Mouse (Mus musculus) left cerebral cortex, postnatal 36 days (tissue): Measurements from ENCODE around the gene Gm17651. TPM values are rescaled to one million over a fixed set of nuclear protein-coding genes. Genes with fewer than 3 reads are reported as not detected.

Experiments used
- DNase-seq, 2 experiments: peaks; one replicate each; pipeline ENCODE4 v3.0.0; 2021 to 2022; ENCODE audit warnings: low spot score in 2 of 2, mixed read lengths in 1 of 2
- intact Hi-C: fragments of 180-260 bp; cut with DNase I; formaldehyde crosslinking; loops from one replicate; pipeline ENCODE4 v1.15.1; 2025
- total RNA-seq, 2 experiments: library from RNA; stranded (reverse); gene quantifications; 2 replicates each; pipeline ENCODE4 v1.2.3; 2021

Gene Gm17651
- total RNA-seq, 2 experiments from 2014 or later, result not detected

DNA sequence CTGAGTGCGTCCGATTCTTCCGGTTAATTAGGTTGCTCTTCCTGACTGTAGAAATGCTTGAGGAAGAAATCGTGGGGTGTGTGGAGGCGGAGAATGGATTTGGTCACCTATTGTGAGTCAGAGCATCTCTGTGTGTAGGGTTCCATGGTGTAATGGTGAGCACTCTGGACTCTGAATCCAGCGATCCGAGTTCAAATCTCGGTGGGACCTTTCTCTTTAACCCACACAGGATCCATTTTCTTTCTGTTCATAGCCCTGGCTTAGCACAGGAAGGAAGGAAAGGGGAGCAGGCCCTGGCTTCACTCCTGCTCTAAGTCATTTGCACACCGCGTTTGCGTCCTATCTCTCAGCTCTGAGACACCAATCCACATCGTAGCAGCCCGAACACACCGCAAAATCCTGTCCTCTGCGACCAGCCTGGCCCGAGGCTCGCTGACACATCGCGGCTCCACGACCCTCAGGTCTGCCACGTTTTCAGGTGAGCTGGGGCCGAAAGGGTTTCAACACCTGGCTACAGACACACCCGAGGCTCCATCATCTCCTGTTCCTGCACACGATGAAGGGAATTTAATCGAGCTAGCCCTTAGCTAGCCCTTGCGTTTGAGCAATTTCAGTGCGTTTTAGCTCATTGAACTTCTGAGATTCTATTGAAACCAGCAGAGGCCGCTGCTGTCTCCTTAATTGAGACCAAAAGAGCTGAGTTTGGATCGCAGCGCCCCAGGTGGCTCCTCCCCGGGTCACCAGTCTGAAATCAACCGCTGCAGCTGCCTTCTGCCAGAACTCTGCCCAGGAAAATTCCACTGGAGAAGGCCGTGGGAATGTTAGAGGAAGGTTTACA, 7.0 kb upstream of the Gm17651 start:
- intact Hi-C loops, result loop anchor here (5.0 to 10.0 kb wide), 3 partner anchors 86 to 543 kb away; partner anchors contain the start of gene Reg4
- peak; percentile 69 to 70 for DNase-seq

DNA sequence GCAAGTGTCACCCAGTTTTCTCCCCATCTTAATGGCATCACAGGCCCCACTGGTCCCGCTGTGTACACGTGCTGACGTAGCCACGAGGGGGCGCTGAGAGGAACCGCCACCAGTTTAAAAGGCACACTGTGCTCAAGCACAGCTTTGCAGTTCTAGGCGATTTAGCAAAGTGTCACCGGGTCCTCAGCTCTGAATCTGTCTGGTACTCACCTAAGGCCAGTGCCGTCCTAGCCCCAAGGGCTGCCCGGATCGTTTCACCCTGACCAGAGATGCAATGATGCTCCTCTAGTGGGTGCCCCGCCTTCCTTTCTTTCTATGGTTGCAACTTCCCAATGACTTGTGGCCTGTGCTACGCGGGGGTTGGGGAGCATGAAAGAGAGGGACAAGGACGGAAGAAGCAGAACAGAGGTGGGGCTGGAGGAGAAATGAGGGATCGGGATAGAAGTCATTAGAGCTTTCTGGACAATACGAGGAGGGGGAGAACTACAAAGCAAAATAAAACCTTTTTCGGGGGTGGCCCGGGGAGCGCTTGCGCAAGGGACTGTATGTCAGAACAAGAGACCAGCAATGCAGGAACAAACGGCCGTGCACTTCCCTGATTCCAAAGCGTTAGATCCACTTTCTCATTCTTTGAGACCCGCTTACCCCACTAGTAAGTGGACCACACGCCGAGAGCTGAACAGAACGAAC, 6.3 kb upstream of the Gm17651 start:
- peak; percentile 73 to 78 for DNase-seq
- intact Hi-C loops, result loop anchor here (5.0 to 10.0 kb wide), 3 partner anchors 87 to 544 kb away; partner anchors contain the start of gene Reg4

DNA sequence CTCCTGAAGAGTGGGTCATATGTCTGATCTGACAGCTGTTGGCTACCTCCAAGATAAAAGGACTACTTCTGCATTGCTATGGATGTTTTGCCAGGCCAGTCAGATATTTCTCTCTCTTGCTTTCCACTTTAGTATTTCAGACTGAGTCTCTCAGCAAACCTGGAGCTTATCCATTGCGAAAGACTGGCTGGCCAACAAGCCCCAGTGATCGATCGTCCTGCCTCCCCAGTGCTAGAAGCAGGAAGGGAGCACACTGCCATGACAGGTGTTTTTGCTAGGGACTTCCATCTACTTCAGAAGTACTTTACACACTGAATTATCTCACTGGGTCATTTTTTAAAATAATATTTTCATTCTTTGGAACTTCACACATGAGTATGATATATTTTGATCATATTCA, 3.9 kb upstream of the Gm17651 start:
- intact Hi-C loops, result loop anchor here (10.0 kb wide), 1 partner anchor 1154 kb away; the partner anchor contains the start of gene Hfe2

GRCm38 (mm10) chr3:97676126-97676525, 1.6 kb upstream of the Gm17651 start:
- no peak for DNase-seq
- intact Hi-C loops, result loop anchor here (10.0 kb wide), 1 partner anchor 1151 kb away; the partner anchor contains the start of gene Hfe2

More for the DNA sequence above, 3.9 kb upstream of the Gm17651 start:
- no peak for DNase-seq

DNA sequence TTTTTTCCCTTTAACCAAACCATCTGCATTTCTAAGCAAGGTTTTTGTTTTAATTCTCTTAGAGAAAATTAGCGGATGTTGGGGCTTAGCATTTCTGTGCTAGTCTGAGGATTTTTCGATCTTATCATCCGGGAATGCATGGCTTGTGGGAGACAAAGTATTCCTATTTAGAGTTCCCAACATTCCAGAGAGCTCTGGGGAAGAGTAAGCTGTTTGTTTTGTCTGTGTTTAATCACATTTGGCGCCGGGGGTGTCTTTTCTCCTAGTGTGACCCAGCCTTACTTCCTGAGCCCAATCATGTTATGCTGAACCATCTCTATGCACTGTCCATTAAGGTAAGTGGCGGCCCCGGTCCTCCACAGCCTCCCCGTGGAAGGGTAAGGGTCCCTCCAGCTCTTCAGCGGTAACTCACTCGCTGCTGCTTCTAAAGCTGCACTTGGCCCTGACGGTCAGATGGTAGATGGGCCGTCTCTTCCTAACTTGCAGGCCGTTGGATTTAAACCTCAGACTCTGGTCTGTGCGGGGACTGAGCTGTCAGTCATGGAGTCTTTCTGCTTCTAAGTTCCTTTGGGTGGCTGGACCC, 7.3 kb downstream of the Gm17651 start:
- DNase-seq, result no peak
- intact Hi-C loops, result no loop called here

- intact Hi-C loops, result no loop called here
- no peak for DNase-seq
These were observed 8.3 kb downstream of the Gm17651 start for GRCm38 (mm10) chr3:97666154-97666553.

GRCm38 (mm10) chr3:97665525-97665924, 9.0 kb downstream of the Gm17651 start:
- intact Hi-C loops, result no loop called here

GRCm38 (mm10) chr3:97661206-97661605, 13.3 kb downstream of the Gm17651 start:
- no peak for DNase-seq
- intact Hi-C loops, result no loop called here

More at GRCm38 (mm10) chr3:97665525-97665924, 9.0 kb downstream of the Gm17651 start:
- DNase-seq, result no peak

GRCm38 (mm10) chr3:97659746-97660145, 14.7 kb downstream of the Gm17651 start:
- intact Hi-C loops, result loop anchor here (10.0 kb wide), 1 partner anchor 435 kb away; no protein-coding TSS in a partner anchor
- DNase-seq, result no peak

- intact Hi-C loops, result loop anchor here (1.0 to 10.0 kb wide), 2 partner anchors 48 to 434 kb away; partner anchors contain the start of gene Chd1l
- peak in 1 of 2 experiments; percentile 31 for DNase-seq
These were observed 15.9 kb downstream of the Gm17651 start for GRCm38 (mm10) chr3:97658426-97659193.

- intact Hi-C loops, result loop anchor here (1.0 to 10.0 kb wide), 2 partner anchors 48 to 433 kb away; partner anchors contain the start of gene Chd1l
- DNase-seq, result peak; percentile 97 to 98
These were observed 16.7 kb downstream of the Gm17651 start, which contains the start of gene Prkab2 for GRCm38 (mm10) chr3:97657655-97658411. Prkab2 (plus strand) TSS chr3:97658193.

DNA sequence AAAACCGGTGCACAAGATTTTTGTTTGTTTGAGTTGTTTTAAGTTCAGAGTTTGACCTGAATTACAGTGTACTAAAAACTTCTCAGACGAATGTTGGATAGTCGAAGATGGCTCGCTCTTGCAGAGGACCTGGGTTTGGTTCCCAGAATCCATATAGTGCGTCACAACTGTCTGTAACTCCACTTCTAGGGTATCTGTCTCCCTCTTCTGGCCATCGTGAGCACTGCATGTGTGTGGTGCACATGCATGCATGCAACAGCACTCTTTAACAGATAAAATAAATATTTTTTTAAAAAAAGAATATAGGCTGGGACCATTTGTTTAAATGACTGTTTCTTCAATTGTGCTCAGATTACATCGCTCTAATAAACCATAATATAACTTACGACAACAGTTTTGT, 19.6 kb downstream of the Gm17651 start:
- no peak for DNase-seq

DNA sequence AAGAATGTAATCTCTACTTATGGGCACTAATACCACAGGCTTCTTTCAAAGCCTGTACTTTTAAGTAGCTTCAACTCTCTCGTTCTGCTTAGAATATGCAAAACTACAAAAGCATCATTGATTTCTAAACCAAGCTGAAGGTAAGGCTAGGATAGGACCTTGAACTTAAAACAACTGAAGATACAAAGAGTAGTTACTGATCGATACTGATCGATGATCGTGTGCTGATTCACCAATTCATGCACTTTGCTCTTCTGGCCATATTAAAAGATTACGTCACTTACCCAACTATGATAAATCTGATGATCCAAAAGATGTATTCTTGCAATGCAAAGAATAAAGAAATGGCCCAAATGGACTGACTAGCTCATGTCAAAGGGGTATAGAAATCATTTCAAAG, 20.7 kb downstream of the Gm17651 start:
- DNase-seq, result no peak
- intact Hi-C loops, result loop anchor here (10.0 kb wide), 1 partner anchor 429 kb away; no protein-coding TSS in a partner anchor

More for the DNA sequence above, 19.6 kb downstream of the Gm17651 start:
- intact Hi-C loops, result loop anchor here (10.0 kb wide), 1 partner anchor 430 kb away; no protein-coding TSS in a partner anchor

- no peak for DNase-seq
- intact Hi-C loops, result loop anchor here (10.0 kb wide), 1 partner anchor 427 kb away; no protein-coding TSS in a partner anchor
These were observed 22.9 kb downstream of the Gm17651 start for GRCm38 (mm10) chr3:97651604-97652003.

- intact Hi-C loops, result no loop called here
- DNase-seq, result no peak
These were observed 25.0 kb downstream of the Gm17651 start for GRCm38 (mm10) chr3:97649469-97649868.

GRCm38 (mm10) chr3:97649022-97649421, 25.5 kb downstream of the Gm17651 start:
- intact Hi-C loops, result no loop called here
- no peak for DNase-seq

DNA sequence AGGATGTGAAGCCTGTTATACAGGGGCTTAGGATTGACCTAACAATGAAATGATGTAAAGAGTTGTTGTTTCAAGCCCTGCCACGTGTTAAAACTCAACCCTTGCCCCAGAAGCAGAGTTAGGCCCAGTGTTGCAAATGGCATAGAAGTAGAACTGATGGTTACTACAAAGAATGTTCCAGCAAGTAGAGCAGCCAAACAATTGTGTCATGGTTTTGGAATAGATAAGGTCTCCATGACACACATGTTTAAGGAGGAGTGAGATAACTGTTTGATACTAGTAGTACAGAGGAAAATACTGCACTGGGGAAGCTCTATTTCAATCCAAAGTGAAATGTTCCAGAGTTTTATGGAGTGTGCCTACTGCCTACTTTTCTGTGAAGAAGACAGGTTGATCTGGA, 26.0 kb downstream of the Gm17651 start:
- DNase-seq, result no peak
- intact Hi-C loops, result no loop called here

DNA sequence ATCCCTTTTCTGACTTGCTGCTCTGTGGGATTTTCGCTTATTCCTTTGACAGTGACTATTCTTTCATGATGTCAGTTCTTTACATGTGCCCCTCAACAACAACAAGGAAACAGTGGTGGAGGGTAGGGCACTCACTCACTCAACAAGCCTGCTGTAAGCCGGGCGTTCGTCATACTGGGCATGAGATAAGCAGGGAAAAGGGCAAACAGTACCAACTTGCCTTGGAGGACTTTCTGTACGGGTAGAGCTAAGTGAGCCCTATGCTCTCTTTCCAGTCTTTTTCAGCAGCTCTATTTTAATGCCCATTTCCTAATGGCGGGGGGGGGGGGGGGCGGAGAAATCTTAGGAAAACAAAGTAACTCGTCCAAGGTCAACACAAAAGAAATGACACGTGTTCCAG, 32.5 kb downstream of the Gm17651 start:
- intact Hi-C loops, result no loop called here

More for the DNA sequence above, 32.5 kb downstream of the Gm17651 start:
- no peak for DNase-seq
